Mouse (Mus musculus) thymus, postnatal 4 days (tissue): ENCODE data around the gene Iglon5.
A peak's percentile ranks its signal among the peaks of the same experiment; 100 is the strongest.

Experiments
- DNase-seq: peaks from one replicate; pipeline ENCODE4 v3.0.0; 2021

Gene Iglon5

GRCm38 (mm10) chr7:43464864-43465343 lies 25.0 kb downstream of the Iglon5 start:
- DNase-seq, result peak; percentile 23

- DNase-seq, result no peak
Observed at GRCm38 (mm10) chr7:43463976-43464375, 25.9 kb downstream of the Iglon5 start.

- DNase-seq, result no peak
Observed at GRCm38 (mm10) chr7:43462851-43463250, 27.0 kb downstream of the Iglon5 start, which contains the start of gene Vsig10l. Vsig10l (plus strand) TSS chr7:43463151.

- no peak for DNase-seq
Observed at GRCm38 (mm10) chr7:43454371-43454770, 35.5 kb downstream of the Iglon5 start.

GRCm38 (mm10) chr7:43453599-43454355 lies 36.1 kb downstream of the Iglon5 start:
- DNase-seq, result no peak

GRCm38 (mm10) chr7:43452609-43453008 lies 37.3 kb downstream of the Iglon5 start:
- DNase-seq, result peak; percentile 56

GRCm38 (mm10) chr7:43451726-43452125 lies 38.1 kb downstream of the Iglon5 start:
- DNase-seq, result no peak

GRCm38 (mm10) chr7:43449811-43450210 lies 40.1 kb downstream of the Iglon5 start:
- no peak for DNase-seq

- no peak for DNase-seq
Observed at GRCm38 (mm10) chr7:43448246-43448645, 41.6 kb downstream of the Iglon5 start.

- DNase-seq, result no peak
Observed at GRCm38 (mm10) chr7:43447801-43448200, 42.1 kb downstream of the Iglon5 start.

- DNase-seq, result peak; percentile 89
Observed at GRCm38 (mm10) chr7:43443917-43444293, 46.0 kb downstream of the Iglon5 start, which contains the start of the genes Etfb and Gm45233. Etfb (plus strand) TSS chr7:43444083. Gm45233 (plus strand) TSS chr7:43444128.

GRCm38 (mm10) chr7:43443126-43443916 lies 46.6 kb downstream of the Iglon5 start:
- peak; percentile 83 for DNase-seq

- DNase-seq, result no peak
Observed at GRCm38 (mm10) chr7:43442684-43443083, 47.2 kb downstream of the Iglon5 start.

- no peak for DNase-seq
Observed at GRCm38 (mm10) chr7:43441071-43441470, 48.8 kb downstream of the Iglon5 start.

- no peak for DNase-seq
Observed at GRCm38 (mm10) chr7:43440482-43440881, 49.4 kb downstream of the Iglon5 start, which contains the start of gene Cldnd2. Cldnd2 (plus strand) TSS chr7:43440782.

- no peak for DNase-seq
Observed at GRCm38 (mm10) chr7:43438611-43439010, 51.3 kb downstream of the Iglon5 start.

GRCm38 (mm10) chr7:43436341-43437255 lies 53.3 kb downstream of the Iglon5 start, which contains the start of gene Nkg7:
Nkg7 (plus strand) TSS chr7:43437073.
- no peak for DNase-seq

GRCm38 (mm10) chr7:43434676-43435075 lies 55.2 kb downstream of the Iglon5 start:
- DNase-seq, result no peak

GRCm38 (mm10) chr7:43432891-43433290 lies 57.0 kb downstream of the Iglon5 start:
- no peak for DNase-seq

- DNase-seq, result no peak
Observed at GRCm38 (mm10) chr7:43429500-43429899, 60.4 kb downstream of the Iglon5 start.

- no peak for DNase-seq
Observed at GRCm38 (mm10) chr7:43427406-43427805, 62.5 kb downstream of the Iglon5 start, which contains the start of gene Lim2. Lim2 (plus strand) TSS chr7:43427670.

- no peak for DNase-seq
Observed at GRCm38 (mm10) chr7:43423991-43424625, 65.8 kb downstream of the Iglon5 start.
